Mouse (Mus musculus) layer of hippocampus, postnatal 14 days (tissue): ENCODE results near the gene Thoc6. TPM values are rescaled to one million over a fixed set of nuclear protein-coding genes. Genes with fewer than 3 reads are reported as not detected.

Source experiments
- DNase-seq, 2 experiments: peaks; one replicate each; pipeline ENCODE4 v3.0.0; 2021 to 2022; ENCODE audit warnings: low spot score in 2 of 2, mixed read lengths in 1 of 2
- long read RNA-seq, 2 experiments: library from polyadenylated mRNA; stranded (forward); transcript quantifications; one replicate each; pipeline ENCODE4 v2.0.0; 2021
- total RNA-seq, 2 experiments: library from RNA; stranded (reverse); gene quantifications; 2 replicates each; pipeline ENCODE4 v1.2.3; 2021

Gene Thoc6
- 10 to 100 TPM in 1 of 2 experiments, 1 to 10 TPM in 1; 9.5 to 12.2 TPM for total RNA-seq
- long read RNA-seq, experiment 1, transcript Thoc6-204 (14 exons, 1,431 nt) = major isoform, 7 of 9 reads
- long read RNA-seq, experiment 1, partial matches to known transcripts = 0 of 9 reads
- long read RNA-seq, experiment 1, other reads (novel, unspliced or antisense) = 1 of 9 reads
- long read RNA-seq, experiment 2, partial matches to known transcripts = 3 of 10 reads
- long read RNA-seq, experiment 2, other reads (novel, unspliced or antisense) = 1 of 10 reads

- DNase-seq = peak; percentile 96 to 97
Measured at GRCm38 (mm10) chr17:23673424-23674073, at the start of gene Thoc6, which contains the start of gene Hcfc1r1. Gene Thoc6 (minus strand): TSS chr17:23673882. Gene Hcfc1r1 (plus strand): TSS chr17:23673596.

GRCm38 (mm10) chr17:23722376-23723125 is 48.9 kb upstream of the Thoc6 start, which contains the start of gene 1520401A03Rik:
Gene 1520401A03Rik (minus strand): TSS chr17:23722783.
- no peak for DNase-seq

GRCm38 (mm10) chr17:23721886-23722285 is 48.2 kb upstream of the Thoc6 start:
- DNase-seq = no peak

- DNase-seq = no peak
Measured at GRCm38 (mm10) chr17:23719455-23719854, 45.8 kb upstream of the Thoc6 start.

GRCm38 (mm10) chr17:23717003-23717402 is 43.3 kb upstream of the Thoc6 start:
- DNase-seq = no peak

- DNase-seq = peak; percentile 63 to 76
Measured at GRCm38 (mm10) chr17:23706212-23706611, 32.5 kb upstream of the Thoc6 start.

- DNase-seq = no peak
Measured at GRCm38 (mm10) chr17:23705525-23706104, 31.9 kb upstream of the Thoc6 start.

GRCm38 (mm10) chr17:23704741-23705140 is 31.1 kb upstream of the Thoc6 start:
- peak in 1 of 2 experiments; percentile 26 for DNase-seq

- no peak for DNase-seq
Measured at GRCm38 (mm10) chr17:23703301-23703700, 29.6 kb upstream of the Thoc6 start.

GRCm38 (mm10) chr17:23700079-23700478 is 26.4 kb upstream of the Thoc6 start:
- DNase-seq = peak; percentile 83 to 93

GRCm38 (mm10) chr17:23699131-23700077 is 25.7 kb upstream of the Thoc6 start:
- DNase-seq = peak in 1 of 2 experiments; percentile 17

- no peak for DNase-seq
Measured at GRCm38 (mm10) chr17:23695801-23696200, 22.1 kb upstream of the Thoc6 start.

- DNase-seq = no peak
Measured at GRCm38 (mm10) chr17:23694491-23694890, 20.8 kb upstream of the Thoc6 start.

GRCm38 (mm10) chr17:23683856-23684672 is 10.4 kb upstream of the Thoc6 start, which contains the start of gene Cldn9:
Gene Cldn9 (minus strand): TSS chr17:23684026.
- no peak for DNase-seq

GRCm38 (mm10) chr17:23683226-23683625 is 9.5 kb upstream of the Thoc6 start:
- DNase-seq = no peak

- no peak for DNase-seq
Measured at GRCm38 (mm10) chr17:23682530-23682929, 8.8 kb upstream of the Thoc6 start.

- DNase-seq = no peak
Measured at GRCm38 (mm10) chr17:23682092-23682491, 8.4 kb upstream of the Thoc6 start.

GRCm38 (mm10) chr17:23681086-23681485 is 7.4 kb upstream of the Thoc6 start:
- no peak for DNase-seq

GRCm38 (mm10) chr17:23680336-23680735 is 6.7 kb upstream of the Thoc6 start:
- DNase-seq = no peak
